Mouse (Mus musculus): ENCODE measurements at regions not wholly inside any gene's neighbourhood (a gene's known extent, or its start where the extent isn't known, plus 50 kb on each side); places are given as distances from the start of the nearest gene placed in this dataset.
A peak's percentile ranks its signal among the peaks of the same experiment; 100 is the strongest.

DNA sequence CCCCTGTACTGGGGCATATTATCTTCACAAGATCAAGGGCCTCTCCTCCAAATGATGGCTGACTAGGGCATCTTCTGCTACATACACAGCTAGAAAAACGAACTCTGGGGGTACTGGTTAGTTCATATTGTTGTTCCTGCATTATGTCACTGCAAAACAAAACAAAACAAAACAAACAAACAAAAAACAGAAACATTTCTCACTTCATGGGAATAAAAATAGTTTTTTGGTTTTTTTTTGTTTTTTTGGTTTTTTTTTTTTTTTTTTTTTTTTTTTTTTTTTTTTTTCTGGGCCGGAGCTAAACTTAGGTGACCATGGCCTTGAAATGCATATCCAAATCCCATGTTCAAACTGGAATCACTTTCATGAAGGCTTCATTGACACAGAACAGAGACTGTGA, 1184.4 kb downstream of the Efna5 start:
- no peak for DNase-seq (ENCODE audit: low spot score in 2 of 2)

DNA sequence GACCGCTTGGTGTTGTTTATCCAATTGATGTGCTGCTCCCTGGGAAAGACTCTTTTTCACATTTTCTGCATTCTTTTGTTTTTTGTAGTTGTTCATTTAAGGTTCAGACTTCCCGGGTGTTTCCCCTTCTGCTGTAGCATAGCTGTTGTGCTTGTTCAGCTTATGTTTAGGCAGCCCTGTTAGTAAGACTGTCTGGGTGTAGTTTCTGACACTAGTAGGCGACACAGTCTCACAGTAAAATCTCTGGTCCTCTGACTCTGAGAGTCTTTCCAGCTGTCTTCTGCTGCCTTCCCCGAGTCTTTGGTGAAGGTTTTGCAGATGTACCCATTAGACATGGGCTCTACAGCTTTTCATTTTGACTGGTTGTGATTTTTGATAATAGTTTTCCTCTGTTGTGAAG, 1194.8 kb downstream of the Efna5 start:
- DNase-seq (ENCODE audit: low spot score in 2 of 2) = no peak

GRCm38 (mm10) chr17:61684524-61684923, 1196.6 kb downstream of the Efna5 start:
- no peak for DNase-seq (ENCODE audit: low spot score in 2 of 2)

- no peak for DNase-seq (ENCODE audit: low spot score in 2 of 2)
Observed at GRCm38 (mm10) chr17:61670651-61671050, 1210.5 kb downstream of the Efna5 start.

DNA sequence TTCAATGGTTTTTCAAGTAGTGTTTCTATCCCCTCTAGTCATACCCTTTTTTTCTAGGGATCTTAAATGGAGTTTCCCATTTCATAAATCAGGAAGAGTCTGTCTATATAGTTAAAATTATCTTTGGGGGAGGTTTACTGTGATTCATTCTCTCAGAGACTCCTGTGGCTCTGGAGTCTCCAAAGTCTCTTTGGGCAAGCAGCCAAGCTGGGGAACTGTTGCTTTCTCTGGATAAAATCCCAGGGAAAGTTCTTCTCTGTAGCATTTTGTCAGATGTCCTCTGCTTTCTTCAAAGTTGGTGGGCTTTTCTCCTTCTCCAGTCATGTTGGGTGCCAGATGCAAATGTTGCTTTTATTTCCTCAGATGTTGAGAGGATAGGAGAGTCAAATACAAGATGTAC, 1213.7 kb downstream of the Efna5 start:
- peak; percentile 43 to 58 for DNase-seq (ENCODE audit: low spot score in 2 of 2)

GRCm38 (mm10) chr17:61664926-61665325, 1216.2 kb downstream of the Efna5 start:
- no peak for DNase-seq (ENCODE audit: low spot score in 2 of 2)

DNA sequence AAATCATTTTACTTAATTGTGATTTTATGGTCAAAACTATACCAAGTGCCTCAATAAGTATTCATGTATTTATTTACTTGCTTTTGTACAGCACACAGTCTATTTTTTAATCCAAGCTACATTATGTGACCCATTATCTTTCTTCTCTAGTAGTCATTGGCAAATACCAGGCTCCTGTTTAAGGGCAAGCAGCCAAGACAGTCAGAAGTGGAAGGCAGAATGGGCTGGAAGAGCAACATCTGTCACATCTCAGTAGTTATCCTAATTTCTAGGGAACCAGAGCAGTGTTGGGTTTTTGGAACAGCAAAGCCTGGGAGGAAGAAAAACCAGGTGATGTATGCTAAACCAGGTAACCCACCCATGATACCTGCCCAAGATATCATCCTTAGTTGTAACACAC, 1233.5 kb downstream of the Efna5 start:
- DNase-seq (ENCODE audit: low spot score in 2 of 2) = no peak

GRCm38 (mm10) chr17:61608286-61608685, 1272.8 kb downstream of the Efna5 start:
- no peak for DNase-seq (ENCODE audit: low spot score in 2 of 2)

- DNase-seq (ENCODE audit: low spot score in 2 of 2) = no peak
Observed at GRCm38 (mm10) chr17:61606729-61607481, 1274.2 kb downstream of the Efna5 start.

- no peak for DNase-seq (ENCODE audit: low spot score in 2 of 2)
Observed at GRCm38 (mm10) chr17:61604246-61604645, 1276.9 kb downstream of the Efna5 start.

- no peak for DNase-seq (ENCODE audit: low spot score in 2 of 2)
Observed at GRCm38 (mm10) chr17:61589255-61589654, 1291.9 kb downstream of the Efna5 start.

DNA sequence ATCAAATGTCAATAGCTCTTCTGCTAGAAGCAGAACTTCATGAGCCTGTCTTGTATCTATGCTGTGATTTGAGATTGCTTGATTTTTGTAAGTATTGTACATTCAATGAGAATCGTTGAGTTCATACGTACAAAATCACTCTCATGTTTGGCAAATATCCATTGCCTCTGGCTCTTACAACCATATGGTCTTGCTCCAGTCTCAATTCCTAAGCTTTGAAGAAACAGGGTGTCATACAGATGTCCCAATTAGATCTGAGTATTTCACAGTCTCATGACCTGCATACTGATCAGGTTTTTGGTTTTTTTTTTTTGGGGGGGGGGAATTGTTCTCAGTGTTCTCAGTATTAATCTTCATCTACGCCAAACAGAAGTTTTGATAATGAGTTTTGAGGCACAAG, 1302.2 kb downstream of the Efna5 start:
- no peak for DNase-seq (ENCODE audit: low spot score in 2 of 2)

GRCm38 (mm10) chr17:61570933-61571332, 1310.2 kb downstream of the Efna5 start:
- DNase-seq (ENCODE audit: low spot score in 2 of 2) = no peak

Data from right cerebral cortex, postnatal 36 days (tissue).